Mouse (Mus musculus): ENCODE measurements around the gene Inca1. TPM values are rescaled to one million over a fixed set of nuclear protein-coding genes. Genes with fewer than 3 reads are reported as not detected.

Inca1 gene
- polyA plus RNA-seq, 1 experiment from 2014 or later, result 1.6 TPM

- no peaks in the 10 kb centered on the region for H3K27me3 ChIP-seq (replicated peaks; ENCODE audit: control insufficient read depth, insufficient read depth, low read length)
- H3K4me3 ChIP-seq (ENCODE audit: low read depth, low read length), result no peak overlapping the region
- peaks cover 24% of the 10 kb centered on the region for H3K36me3 ChIP-seq (ENCODE audit: control insufficient read depth, insufficient read depth, low read length)
- H3K4me1 ChIP-seq (replicated peaks; ENCODE audit: control insufficient read depth, insufficient read depth, low read length), result peaks cover 12% of the 10 kb centered on the region
- H3K9ac ChIP-seq (ENCODE audit: low read length), result no peak overlapping the region
- DNase-seq (ENCODE audit: low spot score) (no peak), ATAC-seq (replicated peaks; ENCODE audit: low FRiP score, low TSS enrichment, low read depth) (no peak)
- no peak overlapping the region for H3K27ac ChIP-seq (ENCODE audit: low read depth)
- 89% methylated on average over 6 of the region's 6 CpGs for WGBS
- H3K4me2 ChIP-seq (ENCODE audit: low read length), result no peak overlapping the region
- no peaks in the 10 kb centered on the region for H3K9me3 ChIP-seq (ENCODE audit: control insufficient read depth, low read length)
These were observed 56.9 kb downstream of the Inca1 start for GRCm38 (mm10) chr11:70643051-70643450.

GRCm38 (mm10) chr11:70641241-70641640 is 58.7 kb downstream of the Inca1 start:
- Histone ChIP-seq H3K4me1 (replicated peaks; ENCODE audit: control insufficient read depth, insufficient read depth, low read length) (peaks cover 9% of the 10 kb centered on the region), H3K27ac (ENCODE audit: low read depth) (no peak overlapping the region), H3K36me3 (ENCODE audit: control insufficient read depth, insufficient read depth, low read length) (peaks cover 24% of the 10 kb centered on the region), H3K4me2 (ENCODE audit: low read length) (no peak overlapping the region), H3K9ac (ENCODE audit: low read length) (no peak overlapping the region), H3K9me3 (ENCODE audit: control insufficient read depth, low read length) (no peaks in the 10 kb centered on the region), H3K27me3 (replicated peaks; ENCODE audit: control insufficient read depth, insufficient read depth, low read length) (no peaks in the 10 kb centered on the region), H3K4me3 (ENCODE audit: low read depth, low read length) (no peak overlapping the region)
- DNase-seq (ENCODE audit: low spot score) (no peak), ATAC-seq (replicated peaks; ENCODE audit: low FRiP score, low TSS enrichment, low read depth) (no peak)
- WGBS, result 83% methylated on average over 7 of the region's 7 CpGs

GRCm38 (mm10) chr11:70639976-70640375 is 60.0 kb downstream of the Inca1 start:
- H3K4me3 ChIP-seq (ENCODE audit: low read depth, low read length), result no peak overlapping the region
- 81% methylated on average over 8 of the region's 8 CpGs for WGBS
- ATAC-seq (replicated peaks; ENCODE audit: low FRiP score, low TSS enrichment, low read depth) (no peak), DNase-seq (ENCODE audit: low spot score) (no peak)
- no peaks in the 10 kb centered on the region for H3K27me3 ChIP-seq (replicated peaks; ENCODE audit: control insufficient read depth, insufficient read depth, low read length)
- H3K4me1 ChIP-seq (replicated peaks; ENCODE audit: control insufficient read depth, insufficient read depth, low read length), result no peaks in the 10 kb centered on the region
- H3K36me3 ChIP-seq (ENCODE audit: control insufficient read depth, insufficient read depth, low read length), result peaks cover 16% of the 10 kb centered on the region
- H3K9ac ChIP-seq (ENCODE audit: low read length), result no peak overlapping the region
- no peaks in the 10 kb centered on the region for H3K9me3 ChIP-seq (ENCODE audit: control insufficient read depth, low read length)
- no peak overlapping the region for H3K27ac ChIP-seq (ENCODE audit: low read depth)
- H3K4me2 ChIP-seq (ENCODE audit: low read length), result no peak overlapping the region

GRCm38 (mm10) chr11:70638714-70639278 is 61.2 kb downstream of the Inca1 start, which contains the start of gene Gp1ba:
Gene Gp1ba, plus strand, starts transcription at chr11:70639122.
- 28% methylated on average over 5 of the region's 5 CpGs for WGBS
- DNase-seq (ENCODE audit: low spot score) (no peak), ATAC-seq (replicated peaks; ENCODE audit: low FRiP score, low TSS enrichment, low read depth) (no peak)
- Histone ChIP-seq H3K9me3 (ENCODE audit: control insufficient read depth, low read length) (no peaks in the 10 kb centered on the region), H3K36me3 (ENCODE audit: control insufficient read depth, insufficient read depth, low read length) (peaks cover 5% of the 10 kb centered on the region; the same call in 1 of the 2 replicates), H3K27me3 (replicated peaks; ENCODE audit: control insufficient read depth, insufficient read depth, low read length) (no peaks in the 10 kb centered on the region), H3K4me3 (ENCODE audit: low read depth, low read length) (no peak within 1 kb of the TSS), H3K4me2 (ENCODE audit: low read length) (no peak within 1 kb of the TSS), H3K9ac (ENCODE audit: low read length) (no peak within 1 kb of the TSS), H3K27ac (ENCODE audit: low read depth) (no peak within 1 kb of the TSS), H3K4me1 (replicated peaks; ENCODE audit: control insufficient read depth, insufficient read depth, low read length) (no peaks in the 10 kb centered on the region)

Small RNAs within 50 kb of the gene (microRNA-seq; reads per million reads assigned to microRNA genes)
- gene Mir6925, result not detected

Other genes with a start within 250 kb of the Inca1 start
- 50.7 and 51.6 TPM in 2 replicates for gene Med11, start 248.2 kb downstream of the Inca1 start, polyA plus RNA-seq (2014; fragmentation: Nextera tagmentation; extraction: Ambion mirVana)
- gene Zmynd15, start 240.7 kb downstream of the Inca1 start, polyA plus RNA-seq (2014; fragmentation: Nextera tagmentation; extraction: Ambion mirVana), result 0.75 and 0.92 TPM in 2 replicates
- gene Cxcl16, start 240.2 kb downstream of the Inca1 start, polyA plus RNA-seq (2014; fragmentation: Nextera tagmentation; extraction: Ambion mirVana), result 8.0 and 10.0 TPM in 2 replicates
- 100 and 104 TPM in 2 replicates for gene Tm4sf5, start 194.9 kb downstream of the Inca1 start, polyA plus RNA-seq (2014; fragmentation: Nextera tagmentation; extraction: Ambion mirVana)
- 0.28 and 1.1 TPM in 2 replicates for gene Vmo1, start 185.5 kb downstream of the Inca1 start, polyA plus RNA-seq (2014; fragmentation: Nextera tagmentation; extraction: Ambion mirVana)
- 0.46 and 0.83 TPM in 2 replicates for gene Gltpd2, start 181.0 kb downstream of the Inca1 start, polyA plus RNA-seq (2014; fragmentation: Nextera tagmentation; extraction: Ambion mirVana)
- gene Psmb6, start 174.8 kb downstream of the Inca1 start, polyA plus RNA-seq (2014; fragmentation: Nextera tagmentation; extraction: Ambion mirVana), result 792 and 802 TPM in 2 replicates
- not detected in 2 replicates for gene Gm40193, start 167.2 kb downstream of the Inca1 start, polyA plus RNA-seq (2014; fragmentation: Nextera tagmentation; extraction: Ambion mirVana)
- gene Pld2, start 160.1 kb downstream of the Inca1 start, polyA plus RNA-seq (2014; fragmentation: Nextera tagmentation; extraction: Ambion mirVana), result 9.7 and 11.7 TPM in 2 replicates
- 16.9 and 19.9 TPM in 2 replicates for gene Mink1, start 137.3 kb downstream of the Inca1 start, polyA plus RNA-seq (2014; fragmentation: Nextera tagmentation; extraction: Ambion mirVana)
- not detected in 2 replicates for gene 4930544D05Rik, start 84.3 kb downstream of the Inca1 start, polyA plus RNA-seq (2014; fragmentation: Nextera tagmentation; extraction: Ambion mirVana)
- 0.30 and 0.50 TPM in 2 replicates for gene Chrne, start 80.9 kb downstream of the Inca1 start, polyA plus RNA-seq (2014; fragmentation: Nextera tagmentation; extraction: Ambion mirVana)
- 0.26 and 0.37 TPM in 2 replicates for gene Gp1ba, start 61.0 kb downstream of the Inca1 start, polyA plus RNA-seq (2014; fragmentation: Nextera tagmentation; extraction: Ambion mirVana)
- gene Rnf167, start 52.9 kb downstream of the Inca1 start, polyA plus RNA-seq (2014; fragmentation: Nextera tagmentation; extraction: Ambion mirVana), result 101 and 115 TPM in 2 replicates
- 155 and 158 TPM in 2 replicates for gene Slc25a11, start 52.7 kb downstream of the Inca1 start, polyA plus RNA-seq (2014; fragmentation: Nextera tagmentation; extraction: Ambion mirVana)
- 2,271 and 2,344 TPM in 2 replicates for gene Pfn1, start 45.5 kb downstream of the Inca1 start, polyA plus RNA-seq (2014; fragmentation: Nextera tagmentation; extraction: Ambion mirVana)
- gene Eno3, start 43.0 kb downstream of the Inca1 start, polyA plus RNA-seq (2014; fragmentation: Nextera tagmentation; extraction: Ambion mirVana), result 13.5 and 16.3 TPM in 2 replicates
- gene Spag7, start 30.7 kb downstream of the Inca1 start, polyA plus RNA-seq (2014; fragmentation: Nextera tagmentation; extraction: Ambion mirVana), result 140 and 154 TPM in 2 replicates
- 16.2 and 17.2 TPM in 2 replicates for gene Camta2, start 12.1 kb downstream of the Inca1 start, polyA plus RNA-seq (2014; fragmentation: Nextera tagmentation; extraction: Ambion mirVana)
- 11.4 and 14.3 TPM in 2 replicates for gene Kif1c, start 393 bp upstream of the Inca1 start, polyA plus RNA-seq (2014; fragmentation: Nextera tagmentation; extraction: Ambion mirVana)
- 6.1 and 6.2 TPM in 2 replicates for gene Zfp3, start 64.1 kb upstream of the Inca1 start, polyA plus RNA-seq (2014; fragmentation: Nextera tagmentation; extraction: Ambion mirVana)
- gene Scimp, start 112.4 kb upstream of the Inca1 start, polyA plus RNA-seq (2014; fragmentation: Nextera tagmentation; extraction: Ambion mirVana), result 0.40 and 0.45 TPM in 2 replicates
- gene Rabep1, start 144.6 kb upstream of the Inca1 start, polyA plus RNA-seq (2014; fragmentation: Nextera tagmentation; extraction: Ambion mirVana), result 30.5 and 32.9 TPM in 2 replicates

All from intestine, embryonic 14.5 days (tissue).